Mouse (Mus musculus) CD8-positive naive resting alpha-beta T cell, adult 2 months (primary cell): ENCODE data around the gene Uba5.

Source experiments
- DNase-seq, 2 experiments: peaks; one replicate each; pipeline ENCODE4 v3.0.0; 2022; ENCODE audit warnings: low read depth in 2 of 2, low spot score in 2 of 2

Gene Uba5

GRCm38 (mm10) chr9:104062430-104063243, at the start of gene Uba5:
Gene Uba5, minus strand, starts transcription at chr9:104063134.
- no peak for DNase-seq

GRCm38 (mm10) chr9:104109151-104109550, 46.2 kb upstream of the Uba5 start:
- DNase-seq, result no peak

GRCm38 (mm10) chr9:104108571-104109143, 45.7 kb upstream of the Uba5 start:
- DNase-seq, result no peak

- no peak for DNase-seq
These were observed 44.5 kb upstream of the Uba5 start for GRCm38 (mm10) chr9:104107482-104107881.

- no peak for DNase-seq
These were observed 44.0 kb upstream of the Uba5 start for GRCm38 (mm10) chr9:104106930-104107329.

- no peak for DNase-seq
These were observed 42.1 kb upstream of the Uba5 start for GRCm38 (mm10) chr9:104104986-104105385.

- DNase-seq, result no peak
These were observed 40.0 kb upstream of the Uba5 start for GRCm38 (mm10) chr9:104102901-104103300.

GRCm38 (mm10) chr9:104102301-104102700, 39.4 kb upstream of the Uba5 start:
- DNase-seq, result no peak

- DNase-seq, result no peak
These were observed 38.5 kb upstream of the Uba5 start for GRCm38 (mm10) chr9:104101458-104101857.

- no peak for DNase-seq
These were observed 37.9 kb upstream of the Uba5 start for GRCm38 (mm10) chr9:104100822-104101221.

- no peak for DNase-seq
These were observed 36.1 kb upstream of the Uba5 start for GRCm38 (mm10) chr9:104099060-104099459.

GRCm38 (mm10) chr9:104098256-104098655, 35.3 kb upstream of the Uba5 start:
- no peak for DNase-seq

GRCm38 (mm10) chr9:104092945-104093344, 30.0 kb upstream of the Uba5 start:
- no peak for DNase-seq

GRCm38 (mm10) chr9:104088555-104088954, 25.6 kb upstream of the Uba5 start:
- DNase-seq, result no peak

GRCm38 (mm10) chr9:104085730-104086429, 22.9 kb upstream of the Uba5 start:
- DNase-seq, result no peak

GRCm38 (mm10) chr9:104080038-104080437, 17.1 kb upstream of the Uba5 start:
- no peak for DNase-seq

GRCm38 (mm10) chr9:104079379-104079778, 16.4 kb upstream of the Uba5 start:
- peak; percentile 28 to 47 for DNase-seq

GRCm38 (mm10) chr9:104078780-104079179, 15.8 kb upstream of the Uba5 start:
- DNase-seq, result no peak

- DNase-seq, result no peak
These were observed 12.9 kb upstream of the Uba5 start for GRCm38 (mm10) chr9:104075808-104076207.

- no peak for DNase-seq
These were observed 8.1 kb upstream of the Uba5 start for GRCm38 (mm10) chr9:104070863-104071604.

- no peak for DNase-seq
These were observed 7.3 kb upstream of the Uba5 start for GRCm38 (mm10) chr9:104070241-104070640.
